Mouse (Mus musculus): ENCODE measurements at regions not wholly inside any gene's neighbourhood (a gene's known extent, or its start where the extent isn't known, plus 50 kb on each side); places are given as distances from the start of the nearest gene placed in this dataset.

DNA sequence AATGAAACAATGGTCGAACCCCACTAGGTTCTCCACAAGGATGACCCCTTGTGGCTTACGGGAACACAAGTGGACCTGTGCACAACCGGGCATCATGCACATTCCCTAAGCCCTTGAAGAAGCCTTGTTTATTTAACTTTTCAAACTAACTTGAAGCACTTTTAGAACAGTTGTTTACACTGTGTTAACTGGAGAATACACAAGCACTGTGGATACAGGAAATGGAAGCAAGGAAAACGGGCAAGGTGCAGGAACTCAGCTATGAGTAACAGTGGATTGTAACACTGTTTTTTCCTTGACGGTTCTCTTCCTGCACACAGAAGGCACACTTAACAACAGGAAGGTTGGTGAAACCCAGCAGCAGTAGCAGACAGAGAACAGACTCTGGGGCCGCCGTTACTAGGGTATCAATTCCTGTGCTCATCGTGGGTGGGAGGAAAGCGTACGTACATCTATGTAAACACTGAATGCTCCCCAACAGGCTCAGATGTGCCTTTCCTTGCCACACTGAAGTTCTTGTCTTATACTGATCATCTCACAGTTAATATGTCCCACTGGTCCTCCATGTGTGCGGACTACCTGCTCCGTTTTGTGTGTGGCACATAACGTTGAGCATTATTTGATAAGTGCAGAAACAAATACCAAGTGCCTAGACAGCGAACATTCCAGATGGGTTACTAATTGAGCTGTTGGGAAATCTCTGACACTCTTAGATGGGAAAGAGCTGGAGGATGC, 264.4 kb downstream of the Mpdz start:
- DNase-seq (ENCODE audit: extremely low read depth, low read depth, low spot score): no peak

GRCm38 (mm10) chr4:81178782-81179135, 263.9 kb downstream of the Mpdz start:
- no peak for DNase-seq (ENCODE audit: extremely low read depth, low read depth, low spot score)

DNA sequence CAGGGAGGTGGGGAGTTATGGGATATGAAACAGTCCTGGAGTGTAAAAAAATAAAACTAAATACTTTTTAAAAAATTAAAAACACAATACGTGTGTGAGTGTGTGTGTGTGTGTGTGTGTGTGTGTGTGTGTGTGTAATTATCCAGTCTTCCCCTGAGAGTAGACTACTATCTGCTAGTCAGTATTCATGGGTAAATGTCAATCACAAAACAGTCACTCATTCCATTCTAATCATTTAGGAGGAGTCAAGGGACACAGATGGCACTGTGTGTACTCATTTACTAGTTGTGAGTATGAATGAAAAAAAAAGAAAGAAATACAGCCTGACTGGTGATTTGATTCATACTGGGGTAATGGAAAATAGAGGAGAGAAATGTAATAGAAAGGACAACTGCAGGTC, 226.5 kb downstream of the Mpdz start:
- DNase-seq (ENCODE audit: extremely low read depth, low read depth, low spot score): no peak

GRCm38 (mm10) chr4:81217979-81218378, 224.6 kb downstream of the Mpdz start:
- DNase-seq (ENCODE audit: extremely low read depth, low read depth, low spot score): no peak

GRCm38 (mm10) chr4:81222034-81222433, 220.6 kb downstream of the Mpdz start:
- DNase-seq (ENCODE audit: extremely low read depth, low read depth, low spot score): no peak

DNA sequence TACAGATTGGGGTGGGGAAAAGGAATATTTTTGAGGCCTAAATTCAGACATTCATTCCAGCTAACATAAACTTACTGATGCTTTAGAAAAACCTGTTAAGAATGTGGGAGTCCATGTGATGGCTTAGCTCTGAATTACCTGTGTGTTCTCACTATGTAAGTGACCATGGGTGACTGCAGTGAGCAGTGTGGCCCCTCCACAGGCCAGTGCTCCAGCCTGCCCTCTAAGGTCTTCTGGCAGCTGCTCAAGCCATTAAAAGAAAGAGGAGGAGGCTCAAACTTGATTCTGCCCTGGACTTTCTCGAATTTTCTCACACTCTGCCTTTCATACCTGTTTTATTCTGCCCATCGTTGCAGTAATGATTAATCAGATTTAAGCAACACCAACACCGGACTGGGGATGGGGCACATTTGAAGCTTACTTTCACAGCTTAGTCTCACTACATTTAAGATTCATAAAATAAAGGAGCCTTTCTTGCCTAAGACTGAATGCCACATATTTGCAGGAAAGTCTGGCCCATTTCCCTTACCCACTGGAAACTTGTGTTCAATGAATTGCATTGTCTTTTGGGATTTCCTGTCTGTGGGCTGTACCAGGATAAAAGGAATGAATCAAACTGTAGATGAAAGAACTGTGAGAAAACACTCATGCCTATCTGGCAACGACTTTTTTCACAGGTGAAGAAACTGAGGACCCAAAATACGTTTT, 220.0 kb downstream of the Mpdz start:
- DNase-seq (ENCODE audit: extremely low read depth, low read depth, low spot score): no peak

Measured in fat pad, adult 2 months (tissue).